Mouse (Mus musculus): Measurements from ENCODE around the gene Ptprt. TPM values are rescaled to one million over a fixed set of nuclear protein-coding genes. Genes with fewer than 3 reads are reported as not detected.

Gene Ptprt
- total and polyA plus RNA-seq, 3 experiments: not detected

DNA sequence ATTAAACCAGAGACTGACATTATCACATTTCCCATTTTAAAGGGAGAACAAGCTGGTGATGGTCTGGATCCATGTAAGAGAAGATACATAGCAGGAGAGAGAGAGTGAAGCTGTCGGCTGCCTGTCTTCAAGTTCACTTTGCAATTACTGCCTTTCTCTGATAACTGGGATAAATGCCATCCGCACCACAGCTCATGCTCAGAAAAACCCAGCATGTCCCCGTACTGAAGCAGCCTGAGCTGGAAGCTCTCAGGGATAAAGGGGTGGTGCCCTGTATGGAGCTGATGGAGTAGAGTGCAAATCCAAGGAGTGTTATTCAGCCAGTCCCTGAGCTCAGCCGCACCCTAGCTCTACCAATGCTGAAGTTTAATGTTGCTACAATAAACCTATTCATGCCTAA lies 825.9 kb downstream of the Ptprt start:
- DNase-seq (ENCODE audit: low read depth, low spot score): no peak
- H3K9ac ChIP-seq (ENCODE audit: control insufficient read depth, low read depth, low read length, poor library complexity, severe bottlenecking): no peak overlapping the region
- H3K27me3 ChIP-seq (ENCODE audit: control insufficient read depth in 1 of 2, insufficient read depth in 2 of 2, low read length in 2 of 2): no peaks in the 10 kb centered on the region
- no peaks in the 10 kb centered on the region for H3K4me1 ChIP-seq (ENCODE audit: control insufficient read depth in 1 of 2, insufficient read depth in 2 of 2, low read length in 2 of 2)
- no peaks in the 10 kb centered on the region for H3K36me3 ChIP-seq (ENCODE audit: control insufficient read depth in 1 of 2, insufficient read depth in 2 of 2, low read length in 2 of 2)
- no peak overlapping the region for H3K27ac ChIP-seq (ENCODE audit: control insufficient read depth, low read depth, low read length)
- no peak overlapping the region for H3K4me3 ChIP-seq (ENCODE audit: control insufficient read depth in 1 of 2, insufficient read depth in 1 of 2, low read depth in 2 of 2, low read length in 2 of 2)
- H3K79me2 ChIP-seq (ENCODE audit: control insufficient read depth, insufficient read depth, low read length, poor library complexity): no peaks in the 10 kb centered on the region
- no peaks in the 10 kb centered on the region for H3K9me3 ChIP-seq (replicated peaks; ENCODE audit: insufficient read depth, low read length)
- no peak for TF ChIP-seq USF2 (IDR thresholded peaks at IDR 0.05; ENCODE audit: borderline replicate concordance in 1 of 2, insufficient read depth in 1 of 2, low read depth in 1 of 2, low read length in 2 of 2)
- no peak for TF ChIP-seq TAL1 (IDR thresholded peaks at IDR 0.05; ENCODE audit: low read length)
- no peak for TF ChIP-seq BHLHE40 (IDR thresholded peaks at IDR 0.05; ENCODE audit: borderline replicate concordance, low read depth, low read length)
- no peak for TF ChIP-seq USF1 (IDR thresholded peaks at IDR 0.05; ENCODE audit: low read depth, low read length)
- TF ChIP-seq CHD2 (IDR thresholded peaks at IDR 0.05; ENCODE audit: low read length): no peak
- TF ChIP-seq TBP (IDR thresholded peaks at IDR 0.05; ENCODE audit: low read depth, low read length): no peak
- no peak for TF ChIP-seq ZMIZ1 (IDR thresholded peaks at IDR 0.05; ENCODE audit: low read depth, low read length)
- no peak for TF ChIP-seq JUND (IDR thresholded peaks at IDR 0.05; ENCODE audit: low read depth, low read length)
- no peak for TF ChIP-seq E2F4 (IDR thresholded peaks at IDR 0.05; ENCODE audit: borderline replicate concordance, low read depth, low read length)
- no peak for TF ChIP-seq GATA1 (IDR thresholded peaks at IDR 0.05; ENCODE audit: low read depth, low read length)
- no peak for TF ChIP-seq ZC3H11A (IDR thresholded peaks at IDR 0.05; ENCODE audit: low read depth, low read length)

DNA sequence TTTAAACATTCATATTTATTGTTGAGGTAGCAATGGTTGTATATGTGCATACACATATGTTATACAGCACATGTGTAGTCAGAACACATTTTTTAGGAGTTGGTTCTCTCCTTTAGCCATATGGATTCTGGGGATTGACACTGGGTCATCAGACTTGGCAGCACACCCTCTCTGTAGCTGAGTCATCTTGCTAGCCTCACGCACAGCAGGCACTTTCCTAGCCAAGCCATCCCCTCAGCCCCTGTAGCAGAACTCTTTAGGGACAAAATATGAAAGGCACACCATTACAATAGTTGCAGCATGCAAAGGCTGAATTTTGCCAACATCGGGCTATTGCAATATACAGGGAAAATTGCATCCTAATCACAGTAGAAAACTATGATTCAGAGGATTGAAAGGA lies 827.1 kb downstream of the Ptprt start:
- Histone ChIP-seq H3K27me3 (ENCODE audit: control insufficient read depth in 1 of 2, insufficient read depth in 2 of 2, low read length in 2 of 2) (no peaks in the 10 kb centered on the region), H3K79me2 (ENCODE audit: control insufficient read depth, insufficient read depth, low read length, poor library complexity) (no peaks in the 10 kb centered on the region), H3K9ac (ENCODE audit: control insufficient read depth, low read depth, low read length, poor library complexity, severe bottlenecking) (no peak overlapping the region), H3K4me3 (ENCODE audit: control insufficient read depth in 1 of 2, insufficient read depth in 1 of 2, low read depth in 2 of 2, low read length in 2 of 2) (no peak overlapping the region), H3K9me3 (replicated peaks; ENCODE audit: insufficient read depth, low read length) (no peaks in the 10 kb centered on the region), H3K36me3 (ENCODE audit: control insufficient read depth in 1 of 2, insufficient read depth in 2 of 2, low read length in 2 of 2) (no peaks in the 10 kb centered on the region), H3K4me1 (ENCODE audit: control insufficient read depth in 1 of 2, insufficient read depth in 2 of 2, low read length in 2 of 2) (no peaks in the 10 kb centered on the region), H3K27ac (ENCODE audit: control insufficient read depth, low read depth, low read length) (no peak overlapping the region)
- no peak for DNase-seq (ENCODE audit: low read depth, low spot score)
- TF ChIP-seq KAT2A (conservative IDR thresholded peaks at IDR 0.05; ENCODE audit: low read depth, low read length) (no peak), MYB (IDR thresholded peaks at IDR 0.05; ENCODE audit: low read depth, low read length) (no peak), ZC3H11A (IDR thresholded peaks at IDR 0.05; ENCODE audit: low read depth, low read length) (no peak), RAD21 (IDR thresholded peaks at IDR 0.05; ENCODE audit: low read depth, low read length) (no peak), USF2 (IDR thresholded peaks at IDR 0.05; ENCODE audit: borderline replicate concordance in 1 of 2, insufficient read depth in 1 of 2, low read depth in 1 of 2, low read length in 2 of 2) (no peak), MEF2A (IDR thresholded peaks at IDR 0.05; ENCODE audit: extremely low read depth, insufficient replicate concordance, low read depth, low read length, poor library complexity, severe bottlenecking) (no peak)
